Mouse (Mus musculus): Measurements from ENCODE around the gene Cdkn1b.
A peak's percentile ranks its signal among the peaks of the same experiment; 100 is the strongest.

- peak; percentile 45 for TF ChIP-seq CTCF (IDR thresholded peaks at IDR 0.05; ENCODE audit: low read depth)
- no peak for TF ChIP-seq EP300 (optimal IDR thresholded peaks at IDR 0.05)
Measured at GRCm38 (mm10) chr6:134956388-134956787, 36.2 kb downstream of the Cdkn1b start.

Measured in stomach, postnatal 0 days (tissue).